Mouse (Mus musculus) cerebellum, postnatal 10 days (tissue): ENCODE data around the gene Ndufaf1.

Experiments used
- DNase-seq, 2 experiments: peaks; one replicate each; pipeline ENCODE4 v3.0.0; 2021; ENCODE audit warnings: mixed read lengths in 2 of 2

Ndufaf1 gene

GRCm38 (mm10) chr2:119617841-119618198, 44.8 kb downstream of the Ndufaf1 start:
- no peak for DNase-seq

DNA sequence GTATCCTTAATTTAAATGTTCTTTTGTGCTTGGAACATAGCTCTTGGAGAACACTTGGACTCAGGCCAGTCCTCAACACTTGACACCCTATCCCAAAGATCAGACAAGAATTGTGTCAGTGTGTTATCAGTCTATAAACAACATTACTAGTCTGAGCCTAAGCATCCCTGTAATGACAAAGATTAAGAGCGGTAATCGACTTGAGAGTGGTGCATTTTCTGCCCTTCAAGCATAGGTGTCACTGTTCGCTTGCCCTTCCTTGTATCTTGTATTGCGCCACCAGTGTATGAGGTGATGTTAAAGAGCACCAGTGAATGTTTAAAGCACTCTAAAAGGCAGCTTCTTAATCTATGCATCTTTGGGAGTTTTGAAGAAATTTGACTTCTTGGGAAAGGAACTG, 55.6 kb downstream of the Ndufaf1 start:
- no peak for DNase-seq
